Mouse (Mus musculus) E14TG2a.4 (cell line): ENCODE data around the gene Olfr283.
A peak's percentile ranks its signal among the peaks of the same experiment; 100 is the strongest.

Source experiments
- H3K27me3 ChIP-seq: 2 replicates; pipeline ENCODE4 v1.6.1; 2014; ENCODE audit warnings: low read length, control low read depth; ENCODE audit not compliant: insufficient read depth
- H3K36me3 ChIP-seq: 2 replicates; pipeline ENCODE4 v1.6.1; 2014; ENCODE audit warnings: low read length, control low read depth; ENCODE audit not compliant: insufficient read depth
- H3K4me1 ChIP-seq: replicated peaks from 2 replicates; pipeline ENCODE4 v1.6.1; 2014; ENCODE audit warnings: low read depth, low read length, control low read depth
- H3K4me3 ChIP-seq: replicated peaks from 2 replicates; pipeline ENCODE4 v1.5.1; 2014; ENCODE audit warnings: mild to moderate bottlenecking, low read length
- H3K9me3 ChIP-seq: 2 replicates; pipeline ENCODE4 v1.6.1; 2014; ENCODE audit warnings: low read length, control low read depth
- CTCF ChIP-seq: conservative IDR thresholded peaks from 2 replicates; pipeline ENCODE4 v1.5.1; 2014; ENCODE audit warnings: low read length
- NANOG ChIP-seq: IDR thresholded peaks from 2 replicates; pipeline ENCODE4 v1.6.1; 2014; ENCODE audit warnings: borderline replicate concordance, low read length, mixed read lengths
- POU5F1 ChIP-seq: IDR thresholded peaks from 2 replicates; pipeline ENCODE4 v1.6.1; 2014; ENCODE audit warnings: low read length, borderline replicate concordance

The Olfr283 gene

DNA sequence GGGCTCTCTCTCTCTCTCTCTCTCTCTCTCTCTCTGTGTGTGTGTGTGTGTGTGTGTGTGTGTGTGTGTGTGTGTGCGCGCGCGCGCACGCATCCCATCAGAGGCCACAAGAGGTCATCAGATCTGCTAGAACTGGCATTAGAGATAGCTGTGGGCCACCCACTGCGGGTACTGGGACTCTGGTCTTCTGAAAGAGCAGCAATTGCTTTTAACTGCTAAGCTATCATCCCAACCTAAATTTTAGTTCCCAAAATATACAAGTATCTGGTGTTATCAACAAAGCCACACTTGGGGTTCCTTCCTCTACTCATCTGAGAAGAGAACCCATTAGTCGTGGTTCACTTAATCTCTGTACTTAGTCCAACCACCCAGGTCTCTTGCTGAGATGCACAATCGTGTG is 29.5 kb upstream of the Olfr283 start:
- H3K27me3 ChIP-seq = no peaks in the 10 kb centered on the region
- no peaks in the 10 kb centered on the region for H3K36me3 ChIP-seq
- H3K4me3 ChIP-seq = no peak overlapping the region
- H3K4me1 ChIP-seq = no peaks in the 10 kb centered on the region
- no peak for TF ChIP-seq NANOG
- TF ChIP-seq POU5F1 = no peak
- no peak for TF ChIP-seq CTCF
- peaks cover 16% of the 10 kb centered on the region for H3K9me3 ChIP-seq

DNA sequence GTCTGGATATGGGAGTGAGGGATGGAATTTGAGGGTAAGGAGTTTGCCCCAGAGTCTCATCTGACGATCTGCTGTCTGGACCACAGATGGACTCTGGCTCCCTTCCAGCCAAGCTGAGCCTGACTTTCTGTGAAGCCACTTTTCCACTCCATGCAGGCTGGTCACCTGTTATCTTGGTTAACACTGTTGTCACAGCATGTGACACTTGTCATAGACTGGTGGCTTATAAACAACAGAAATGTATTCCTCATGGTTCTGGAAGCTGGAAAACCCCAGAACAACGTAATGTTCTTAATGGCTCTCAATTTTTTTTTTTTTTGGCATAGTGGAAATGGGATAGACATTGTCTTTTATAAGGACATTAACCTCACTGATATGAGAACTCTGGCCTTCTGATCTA is 28.9 kb upstream of the Olfr283 start:
- Histone ChIP-seq H3K9me3 (peaks cover 16% of the 10 kb centered on the region), H3K4me1 (no peaks in the 10 kb centered on the region), H3K4me3 (no peak overlapping the region), H3K27me3 (no peaks in the 10 kb centered on the region), H3K36me3 (no peaks in the 10 kb centered on the region)
- TF ChIP-seq POU5F1 (no peak), NANOG (no peak), CTCF (no peak)

DNA sequence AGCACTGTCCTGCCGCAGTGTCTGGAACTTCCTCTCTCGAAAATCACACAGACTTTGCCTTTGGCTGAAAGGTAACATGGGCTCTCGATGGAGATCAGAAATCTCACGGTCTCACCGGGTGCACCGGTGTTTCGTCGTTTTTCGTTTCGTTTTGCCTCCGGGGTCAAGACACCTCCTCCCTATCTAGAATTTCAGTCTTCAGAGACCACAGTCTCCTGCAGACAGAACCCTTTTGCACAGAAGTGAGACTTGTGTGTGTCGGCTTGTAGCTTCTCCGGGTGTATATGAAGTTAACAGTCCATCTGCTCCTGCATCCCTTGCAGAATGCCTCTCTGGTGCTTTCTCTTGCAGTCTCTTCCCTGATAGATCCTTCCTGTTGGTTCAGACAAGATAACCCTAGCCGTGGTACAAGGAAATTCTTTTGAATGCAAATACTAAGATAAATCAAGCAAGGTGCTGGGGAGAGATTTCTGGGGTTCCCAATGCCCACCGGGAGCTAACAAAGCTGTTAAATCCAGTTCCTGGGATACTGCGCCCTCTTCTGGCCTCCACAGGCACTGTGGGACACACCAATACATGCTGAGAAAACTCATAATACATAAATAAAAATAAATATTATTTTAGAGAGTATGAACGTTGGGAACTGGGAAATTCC is 27.8 kb upstream of the Olfr283 start:
- TF ChIP-seq CTCF (peak; percentile 26), NANOG (no peak), POU5F1 (no peak)
- no peak overlapping the region for H3K4me3 ChIP-seq
- H3K4me1 ChIP-seq = no peaks in the 10 kb centered on the region
- H3K36me3 ChIP-seq = no peaks in the 10 kb centered on the region
- H3K9me3 ChIP-seq = peaks cover 16% of the 10 kb centered on the region
- H3K27me3 ChIP-seq = no peaks in the 10 kb centered on the region; the same call in 1 of the 2 replicates

DNA sequence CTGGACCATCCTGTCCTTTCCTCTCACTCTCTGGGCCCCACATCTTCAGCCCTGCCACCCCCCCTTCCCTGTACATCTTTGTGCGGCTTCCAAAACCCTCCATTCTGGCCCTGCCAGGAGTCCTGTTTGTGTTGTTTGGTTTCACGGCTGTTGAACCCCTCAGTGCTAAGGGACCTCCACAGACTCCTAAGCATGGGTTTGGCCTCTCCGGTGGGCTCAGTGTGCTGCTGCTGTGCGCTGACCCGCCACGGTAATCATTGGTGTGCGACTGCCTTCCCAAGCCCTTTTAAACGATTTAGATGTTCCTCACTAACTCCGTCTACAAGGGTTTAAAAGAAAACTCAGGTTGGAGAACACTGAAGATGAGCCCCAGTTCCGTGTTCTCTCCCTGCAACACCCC is 21.6 kb upstream of the Olfr283 start:
- no peak overlapping the region for H3K4me3 ChIP-seq
- H3K4me1 ChIP-seq = no peaks in the 10 kb centered on the region
- no peaks in the 10 kb centered on the region; the same call in 1 of the 2 replicates for H3K27me3 ChIP-seq
- H3K9me3 ChIP-seq = no peaks in the 10 kb centered on the region
- no peaks in the 10 kb centered on the region for H3K36me3 ChIP-seq
- no peak for TF ChIP-seq NANOG
- TF ChIP-seq CTCF = no peak
- no peak for TF ChIP-seq POU5F1

DNA sequence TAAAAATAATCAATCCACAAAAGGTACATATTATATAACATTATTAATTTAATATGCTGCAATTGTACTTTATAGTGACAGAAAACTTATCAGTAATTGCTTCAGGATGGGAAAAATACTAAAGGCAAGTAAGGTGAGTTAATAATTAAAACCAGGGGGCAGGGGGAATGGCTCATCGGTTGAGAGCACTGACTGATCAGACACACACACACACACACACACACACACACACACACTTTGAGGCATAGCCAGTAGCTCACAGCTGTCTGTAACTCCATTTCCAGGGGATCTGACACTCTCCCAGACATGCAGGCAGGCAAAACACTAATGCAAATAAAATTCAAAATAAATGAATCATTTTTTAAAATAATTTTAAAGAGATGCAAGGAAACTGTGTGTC is 16.4 kb upstream of the Olfr283 start:
- H3K27me3 ChIP-seq = no peaks in the 10 kb centered on the region; the same call in 1 of the 2 replicates

DNA sequence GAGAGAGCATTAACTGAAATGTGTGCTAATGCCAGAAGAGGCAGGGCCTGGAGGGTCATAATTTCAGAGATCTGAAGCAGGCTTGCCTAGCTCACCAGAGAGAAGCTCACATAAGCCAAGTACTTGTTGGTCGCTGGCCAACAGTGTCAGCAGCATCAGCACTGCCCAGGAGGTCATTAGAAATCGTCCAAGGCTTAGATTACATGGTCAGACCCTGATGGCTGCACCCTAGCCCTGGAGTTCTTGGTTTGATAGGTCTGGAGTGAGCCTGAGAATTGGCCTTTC is 11.1 kb upstream of the Olfr283 start:
- TF ChIP-seq NANOG = no peak
- no peak for TF ChIP-seq POU5F1
- TF ChIP-seq CTCF = no peak
- H3K4me3 ChIP-seq = no peak overlapping the region
- no peaks in the 10 kb centered on the region for H3K4me1 ChIP-seq
- no peaks in the 10 kb centered on the region for H3K27me3 ChIP-seq
- no peaks in the 10 kb centered on the region for H3K36me3 ChIP-seq
- peaks cover 8% of the 10 kb centered on the region for H3K9me3 ChIP-seq

More for the DNA sequence above, 16.4 kb upstream of the Olfr283 start:
- Histone ChIP-seq H3K36me3 (no peaks in the 10 kb centered on the region), H3K9me3 (peaks cover 8% of the 10 kb centered on the region), H3K4me3 (no peak overlapping the region), H3K4me1 (no peaks in the 10 kb centered on the region)
- TF ChIP-seq POU5F1 = no peak
- no peak for TF ChIP-seq NANOG
- no peak for TF ChIP-seq CTCF

DNA sequence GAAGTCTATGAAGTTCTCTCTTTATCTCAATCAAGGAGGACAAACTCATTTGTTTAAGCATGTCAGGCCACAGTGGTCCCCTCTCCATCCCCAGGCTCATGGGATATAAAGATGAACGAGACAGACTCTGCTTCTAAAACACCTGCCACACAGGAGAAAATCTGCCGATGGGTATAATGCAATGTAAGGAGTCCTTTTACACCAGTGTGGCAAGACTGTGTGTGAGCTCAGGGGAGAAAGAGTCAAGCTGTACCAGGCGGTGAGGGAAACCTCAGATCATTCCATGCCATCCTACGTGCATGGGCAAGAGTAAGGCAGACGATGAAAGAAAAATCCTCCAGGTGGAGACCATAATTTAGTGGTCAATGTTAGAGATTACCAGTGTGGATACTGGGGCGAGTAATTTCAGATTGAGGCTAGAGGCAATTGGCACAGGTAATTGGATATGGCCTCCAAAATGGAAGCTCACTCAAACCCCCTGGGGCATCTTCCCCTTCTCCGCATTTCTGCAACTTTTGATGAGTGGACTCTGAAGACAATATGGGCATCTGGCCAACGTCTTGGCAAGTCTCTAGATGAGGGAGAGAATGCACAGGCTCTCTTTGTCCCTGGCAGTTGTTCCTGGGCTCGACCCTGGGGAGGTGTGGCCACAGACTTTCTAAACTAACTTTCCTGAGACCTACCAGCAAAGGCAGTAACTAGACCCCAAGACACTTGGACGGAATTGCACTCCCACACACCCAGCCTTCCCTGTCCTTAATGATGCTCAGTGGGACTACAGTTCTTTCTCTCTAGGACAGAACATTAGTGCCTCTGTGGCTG is 10.5 kb upstream of the Olfr283 start:
- TF ChIP-seq CTCF (no peak), POU5F1 (no peak)
- H3K4me1 ChIP-seq = no peaks in the 10 kb centered on the region
- no peaks in the 10 kb centered on the region for H3K27me3 ChIP-seq
- no peak overlapping the region for H3K4me3 ChIP-seq
- peaks cover 8% of the 10 kb centered on the region for H3K9me3 ChIP-seq
- no peaks in the 10 kb centered on the region for H3K36me3 ChIP-seq

DNA sequence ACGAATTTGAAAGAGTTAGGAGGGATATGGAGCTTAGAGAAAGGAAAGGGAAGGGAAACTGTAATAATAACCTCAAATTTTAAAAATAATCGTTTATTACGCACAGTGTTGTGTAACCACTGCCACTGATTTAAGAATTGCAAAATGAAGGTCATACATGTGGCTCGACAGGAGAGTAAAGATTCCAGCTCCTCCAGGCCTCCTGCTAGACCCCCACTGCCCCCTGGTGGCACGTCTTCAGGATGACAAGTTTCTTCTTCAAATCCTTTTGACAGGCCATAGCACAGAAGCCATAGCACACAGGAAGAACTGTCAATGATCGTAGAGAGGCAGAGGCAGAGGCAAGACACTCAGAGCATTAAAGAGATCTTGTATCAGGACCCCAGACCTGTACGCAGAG is 9.1 kb upstream of the Olfr283 start:
- TF ChIP-seq CTCF (peak; percentile 70), POU5F1 (no peak), NANOG (no peak)
- H3K36me3 ChIP-seq = no peaks in the 10 kb centered on the region

DNA sequence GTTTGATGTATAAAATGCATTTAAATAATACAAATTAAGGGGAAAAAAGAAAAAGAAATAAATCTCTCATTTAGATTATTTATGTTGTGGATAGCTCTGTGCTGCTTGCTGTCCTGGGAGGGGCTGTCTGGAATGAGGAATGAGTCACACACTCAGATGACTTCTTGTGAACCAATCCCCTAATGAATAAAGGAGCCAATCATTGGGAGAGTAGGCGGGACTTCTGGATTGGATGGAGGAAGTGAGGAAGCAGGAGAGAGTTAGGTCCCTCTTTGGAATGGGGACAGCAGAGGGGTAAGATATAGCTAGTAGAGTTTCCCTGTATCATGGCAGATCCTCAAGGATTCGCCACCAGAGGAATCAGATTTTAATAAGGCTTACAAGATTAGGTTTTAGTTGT is 6.9 kb upstream of the Olfr283 start:
- Histone ChIP-seq H3K27me3 (no peaks in the 10 kb centered on the region), H3K9me3 (no peaks in the 10 kb centered on the region), H3K36me3 (no peaks in the 10 kb centered on the region), H3K4me3 (0 out of 2 replicates have a peak overlapping the region, but pooled peaks have one; percentile 17), H3K4me1 (no peaks in the 10 kb centered on the region)
- TF ChIP-seq NANOG (no peak), CTCF (no peak), POU5F1 (no peak)

More for the DNA sequence above, 9.1 kb upstream of the Olfr283 start:
- Histone ChIP-seq H3K27me3 (no peaks in the 10 kb centered on the region), H3K4me1 (no peaks in the 10 kb centered on the region), H3K4me3 (no peak overlapping the region), H3K9me3 (0 out of 2 replicates have a peak, but pooled peaks cover 2% of the 10 kb centered on the region)
